Mouse (Mus musculus): ENCODE measurements around the gene D930020B18Rik. TPM values are rescaled to one million over a fixed set of nuclear protein-coding genes. Genes with fewer than 3 reads are reported as not detected.

Gene D930020B18Rik
- polyA plus RNA-seq, 1 experiment from 2014 or later: 0.14 TPM

DNA sequence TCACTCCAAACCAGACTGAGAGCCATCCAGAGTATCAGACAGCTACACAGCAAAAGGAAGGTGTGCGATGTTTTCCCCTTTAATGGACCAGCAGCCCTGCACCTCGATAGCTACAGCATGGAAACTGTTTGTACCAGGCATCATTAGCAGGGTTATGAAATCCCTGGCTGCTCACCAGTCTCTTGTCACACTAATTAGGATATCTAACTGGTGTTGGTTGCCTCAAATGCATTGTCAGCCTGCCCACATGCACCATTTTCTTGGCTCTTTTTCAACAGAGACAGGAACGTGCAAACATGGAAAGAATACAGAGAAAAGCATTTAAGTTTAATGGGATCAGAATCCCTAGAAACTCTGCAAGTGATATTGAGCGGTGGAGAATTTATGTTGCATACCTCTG, 14.5 kb downstream of the D930020B18Rik start:
- no peak overlapping the region for H3K4me2 ChIP-seq (ENCODE audit: low read depth, low read length)
- no peak overlapping the region for H3K4me3 ChIP-seq (ENCODE audit: low read length)
- no peak overlapping the region for H3K27ac ChIP-seq (ENCODE audit: low read length)
- WGBS: 81% methylated on average over 4 of the region's 4 CpGs
- no peaks in the 10 kb centered on the region for H3K9me3 ChIP-seq (replicated peaks; ENCODE audit: control insufficient read depth, low read length)
- H3K36me3 ChIP-seq (ENCODE audit: control insufficient read depth, insufficient read depth): no peaks in the 10 kb centered on the region
- H3K27me3 ChIP-seq (ENCODE audit: control insufficient read depth, insufficient read depth, low read length): no peaks in the 10 kb centered on the region
- no peak overlapping the region for H3K9ac ChIP-seq (ENCODE audit: low read length)
- no peaks in the 10 kb centered on the region for H3K4me1 ChIP-seq (ENCODE audit: control insufficient read depth, insufficient read depth, low read length)
- no peak for ATAC-seq (replicated peaks; ENCODE audit: extremely low read depth, insufficient read depth, low FRiP score)

DNA sequence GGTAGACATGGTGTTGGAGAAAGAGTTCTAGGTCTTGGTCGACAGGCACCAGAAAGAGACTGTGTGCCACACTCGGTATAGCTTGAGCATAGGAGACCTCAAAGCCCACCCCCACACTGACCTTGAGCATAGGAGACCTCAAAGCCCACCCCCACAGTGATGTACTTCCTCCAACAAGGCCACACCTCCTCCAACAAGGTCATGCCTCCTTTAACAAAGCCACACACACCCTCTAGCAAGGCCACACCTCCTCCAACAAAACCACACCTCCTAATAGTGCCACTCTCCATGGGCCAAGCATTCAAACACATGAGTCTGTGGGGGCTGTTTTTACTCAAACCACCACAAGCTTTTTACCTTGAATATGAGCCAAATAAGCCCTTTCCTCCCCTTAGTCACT, 21.3 kb downstream of the D930020B18Rik start:
- H3K4me1 ChIP-seq (ENCODE audit: control insufficient read depth, insufficient read depth, low read length): 0 out of 2 replicates have a peak, but pooled peaks cover 3% of the 10 kb centered on the region
- H3K9ac ChIP-seq (ENCODE audit: low read length): no peak overlapping the region
- H3K4me2 ChIP-seq (ENCODE audit: low read depth, low read length): no peak overlapping the region
- no peak for ATAC-seq (replicated peaks; ENCODE audit: extremely low read depth, insufficient read depth, low FRiP score)
- WGBS: 83% methylated on average over 2 of the region's 2 CpGs
- no peak overlapping the region for H3K27ac ChIP-seq (ENCODE audit: low read length)
- no peaks in the 10 kb centered on the region for H3K27me3 ChIP-seq (ENCODE audit: control insufficient read depth, insufficient read depth, low read length)
- H3K36me3 ChIP-seq (ENCODE audit: control insufficient read depth, insufficient read depth): no peaks in the 10 kb centered on the region
- H3K9me3 ChIP-seq (replicated peaks; ENCODE audit: control insufficient read depth, low read length): no peaks in the 10 kb centered on the region
- no peak overlapping the region for H3K4me3 ChIP-seq (ENCODE audit: low read length)

DNA sequence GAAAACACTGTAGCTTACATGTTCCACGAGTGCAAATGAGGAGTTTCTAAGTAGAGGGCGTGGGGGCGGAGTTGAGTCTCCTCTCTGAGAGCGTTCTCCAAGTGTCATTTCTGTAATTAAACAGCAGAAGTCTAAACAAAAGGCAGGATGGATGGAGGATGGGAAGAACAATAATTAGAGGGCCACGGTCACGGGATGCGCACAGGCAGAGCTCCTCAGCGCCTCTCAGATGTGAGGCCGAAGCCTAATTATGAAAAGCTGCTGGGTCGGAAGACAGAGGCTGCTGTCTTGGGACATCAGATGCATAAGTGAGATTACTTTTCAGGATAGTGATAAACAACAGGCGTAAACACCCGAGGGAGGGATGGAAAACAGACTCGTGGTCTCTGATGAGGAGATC, 22.2 kb downstream of the D930020B18Rik start:
- Histone ChIP-seq H3K27me3 (ENCODE audit: control insufficient read depth, insufficient read depth, low read length) (no peaks in the 10 kb centered on the region), H3K4me3 (ENCODE audit: low read length) (no peak overlapping the region), H3K36me3 (ENCODE audit: control insufficient read depth, insufficient read depth) (no peaks in the 10 kb centered on the region), H3K4me1 (ENCODE audit: control insufficient read depth, insufficient read depth, low read length) (0 out of 2 replicates have a peak, but pooled peaks cover 3% of the 10 kb centered on the region), H3K9ac (ENCODE audit: low read length) (no peak overlapping the region), H3K27ac (ENCODE audit: low read length) (no peak overlapping the region), H3K4me2 (ENCODE audit: low read depth, low read length) (no peak overlapping the region), H3K9me3 (replicated peaks; ENCODE audit: control insufficient read depth, low read length) (no peaks in the 10 kb centered on the region)
- ATAC-seq (replicated peaks; ENCODE audit: extremely low read depth, insufficient read depth, low FRiP score): no peak
- 65% methylated on average over 13 of the region's 13 CpGs for WGBS

DNA sequence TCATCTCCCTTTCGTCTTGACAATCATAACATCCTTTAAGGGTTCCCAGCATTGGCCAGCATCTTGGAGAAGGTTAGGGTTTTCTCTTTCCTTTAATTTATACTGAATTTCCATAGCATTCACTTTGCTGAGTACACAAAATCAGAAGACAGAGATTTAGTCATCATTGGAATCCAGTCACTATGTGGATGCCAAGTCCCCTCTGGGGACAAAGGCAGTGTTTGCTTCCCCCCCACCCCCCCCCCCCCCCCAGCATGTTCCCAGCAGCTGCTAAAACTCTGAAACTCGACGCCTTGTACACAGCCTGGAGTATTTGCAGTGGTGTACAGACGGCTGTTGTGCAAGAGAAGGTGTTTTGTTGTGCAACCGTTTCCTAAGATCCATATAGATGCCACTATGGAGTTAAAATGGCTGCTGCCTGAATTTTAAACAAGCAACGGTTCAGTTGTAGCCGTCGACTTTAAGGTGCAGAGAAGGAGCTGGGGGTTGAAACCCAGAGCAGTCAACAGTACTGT, 24.3 kb downstream of the D930020B18Rik start:
- H3K27me3 ChIP-seq (ENCODE audit: control insufficient read depth, insufficient read depth, low read length): no peaks in the 10 kb centered on the region
- no peak overlapping the region for H3K4me2 ChIP-seq (ENCODE audit: low read depth, low read length)
- no peak overlapping the region for H3K9ac ChIP-seq (ENCODE audit: low read length)
- WGBS: 53% methylated on average over 8 of the region's 8 CpGs
- H3K36me3 ChIP-seq (ENCODE audit: control insufficient read depth, insufficient read depth): no peaks in the 10 kb centered on the region
- no peak for ATAC-seq (replicated peaks; ENCODE audit: extremely low read depth, insufficient read depth, low FRiP score)
- H3K4me3 ChIP-seq (ENCODE audit: low read length): no peak overlapping the region
- H3K4me1 ChIP-seq (ENCODE audit: control insufficient read depth, insufficient read depth, low read length): 0 out of 2 replicates have a peak, but pooled peaks cover 3% of the 10 kb centered on the region
- H3K9me3 ChIP-seq (replicated peaks; ENCODE audit: control insufficient read depth, low read length): no peaks in the 10 kb centered on the region
- no peak overlapping the region for H3K27ac ChIP-seq (ENCODE audit: low read length)

DNA sequence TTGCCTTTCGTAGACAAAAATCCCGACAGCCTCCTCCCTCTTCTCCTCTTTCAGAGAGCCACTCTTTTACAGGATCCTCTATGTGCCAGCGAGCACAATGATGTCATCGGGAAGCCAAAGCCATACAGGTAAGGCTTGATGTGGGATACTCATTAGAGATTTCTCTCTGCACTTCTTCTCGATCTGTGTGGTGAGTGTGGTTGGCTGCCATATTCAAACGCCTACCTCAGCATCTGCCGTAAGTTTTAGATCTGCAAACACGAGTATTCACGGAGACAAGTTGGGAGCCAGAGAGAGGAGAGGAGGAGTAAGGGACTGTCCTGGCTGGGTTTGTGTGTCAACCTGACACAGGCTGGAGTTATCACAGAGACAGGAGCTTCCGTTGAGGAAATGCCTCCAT, 27.7 kb downstream of the D930020B18Rik start:
- WGBS: 76% methylated on average over 10 of the region's 10 CpGs
- Histone ChIP-seq H3K27me3 (ENCODE audit: control insufficient read depth, insufficient read depth, low read length) (no peaks in the 10 kb centered on the region), H3K4me2 (ENCODE audit: low read depth, low read length) (no peak overlapping the region), H3K27ac (ENCODE audit: low read length) (no peak overlapping the region), H3K4me3 (ENCODE audit: low read length) (no peak overlapping the region), H3K9me3 (replicated peaks; ENCODE audit: control insufficient read depth, low read length) (peaks cover 6% of the 10 kb centered on the region), H3K4me1 (ENCODE audit: control insufficient read depth, insufficient read depth, low read length) (0 out of 2 replicates have a peak, but pooled peaks cover 5% of the 10 kb centered on the region), H3K36me3 (ENCODE audit: control insufficient read depth, insufficient read depth) (no peaks in the 10 kb centered on the region), H3K9ac (ENCODE audit: low read length) (no peak overlapping the region)
- ATAC-seq (replicated peaks; ENCODE audit: extremely low read depth, insufficient read depth, low FRiP score): no peak

DNA sequence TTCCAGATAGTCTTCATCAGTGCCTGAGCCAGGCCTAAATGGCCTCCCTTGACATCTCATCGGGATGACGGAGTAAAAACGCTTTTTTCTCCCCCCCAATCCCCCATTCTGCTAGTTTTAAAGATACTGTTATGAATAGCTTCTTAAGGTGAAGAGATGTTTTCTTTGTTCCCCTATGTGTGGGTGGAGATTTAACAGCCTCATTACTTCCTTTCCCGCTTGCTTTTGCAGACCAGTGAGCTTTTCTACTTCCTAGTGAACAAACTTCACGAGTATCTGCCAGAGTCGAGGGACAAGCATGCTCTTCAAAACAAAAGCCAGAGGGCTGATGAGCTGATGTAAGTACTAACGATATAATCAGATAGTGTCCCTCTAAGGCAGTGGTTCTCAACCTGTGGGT, 35.6 kb downstream of the D930020B18Rik start:
- H3K4me1 ChIP-seq (ENCODE audit: control insufficient read depth, insufficient read depth, low read length): 0 out of 2 replicates have a peak, but pooled peaks cover 2% of the 10 kb centered on the region
- no peak overlapping the region for H3K4me2 ChIP-seq (ENCODE audit: low read depth, low read length)
- ATAC-seq (replicated peaks; ENCODE audit: extremely low read depth, insufficient read depth, low FRiP score): no peak
- H3K9me3 ChIP-seq (replicated peaks; ENCODE audit: control insufficient read depth, low read length): peaks cover 6% of the 10 kb centered on the region
- H3K27me3 ChIP-seq (ENCODE audit: control insufficient read depth, insufficient read depth, low read length): no peaks in the 10 kb centered on the region
- H3K27ac ChIP-seq (ENCODE audit: low read length): no peak overlapping the region
- no peak overlapping the region for H3K9ac ChIP-seq (ENCODE audit: low read length)
- no peaks in the 10 kb centered on the region for H3K36me3 ChIP-seq (ENCODE audit: control insufficient read depth, insufficient read depth)
- 48% methylated on average over 7 of the region's 7 CpGs for WGBS
- no peak overlapping the region for H3K4me3 ChIP-seq (ENCODE audit: low read length)

DNA sequence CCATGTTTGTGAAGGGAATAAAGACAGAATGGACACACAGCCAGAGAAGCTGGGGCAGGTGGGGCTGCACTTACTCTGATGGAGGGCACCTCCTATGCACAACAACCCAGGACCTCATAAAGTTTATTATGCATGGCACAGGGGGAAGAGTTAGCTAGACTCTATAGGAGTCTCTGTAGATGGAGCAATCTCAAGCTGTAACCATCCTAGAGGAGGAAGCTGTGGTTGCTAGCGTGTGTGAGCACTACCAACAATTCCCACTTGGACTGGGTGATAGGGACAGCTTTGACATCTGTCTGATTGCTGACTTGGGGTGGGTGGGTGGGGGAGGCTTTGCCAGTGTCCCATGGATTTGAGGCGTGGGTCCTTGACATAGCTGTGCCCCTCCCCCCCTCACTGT, 39.5 kb downstream of the D930020B18Rik start:
- no peak overlapping the region for H3K4me2 ChIP-seq (ENCODE audit: low read depth, low read length)
- no peaks in the 10 kb centered on the region for H3K4me1 ChIP-seq (ENCODE audit: control insufficient read depth, insufficient read depth, low read length)
- no peak overlapping the region for H3K4me3 ChIP-seq (ENCODE audit: low read length)
- no peak for ATAC-seq (replicated peaks; ENCODE audit: extremely low read depth, insufficient read depth, low FRiP score)
- no peak overlapping the region for H3K27ac ChIP-seq (ENCODE audit: low read length)
- H3K9ac ChIP-seq (ENCODE audit: low read length): no peak overlapping the region
- H3K36me3 ChIP-seq (ENCODE audit: control insufficient read depth, insufficient read depth): no peaks in the 10 kb centered on the region
- no peaks in the 10 kb centered on the region for H3K9me3 ChIP-seq (replicated peaks; ENCODE audit: control insufficient read depth, low read length)
- WGBS: 64% methylated on average over 2 of the region's 2 CpGs
- no peaks in the 10 kb centered on the region for H3K27me3 ChIP-seq (ENCODE audit: control insufficient read depth, insufficient read depth, low read length)

DNA sequence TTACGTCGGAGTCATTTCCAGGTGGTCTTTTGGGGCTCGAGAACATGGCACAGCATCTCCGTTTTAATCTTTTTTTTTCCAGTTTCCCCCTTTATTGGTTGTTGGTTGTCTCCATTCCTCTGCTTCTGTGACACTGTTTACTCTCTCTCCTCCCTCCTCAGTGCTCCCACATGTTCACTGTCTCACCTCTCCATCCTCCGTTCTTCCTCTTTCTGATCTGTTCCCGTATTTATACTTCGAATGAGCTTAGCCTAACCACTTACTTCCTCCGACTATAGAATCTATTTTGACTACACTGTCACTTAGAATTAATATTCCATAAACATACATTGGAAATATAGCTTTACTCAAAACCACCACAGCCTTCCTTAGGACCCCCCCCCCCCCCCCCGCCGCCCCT, 41.2 kb downstream of the D930020B18Rik start:
- no peak overlapping the region for H3K27ac ChIP-seq (ENCODE audit: low read length)
- ATAC-seq (replicated peaks; ENCODE audit: extremely low read depth, insufficient read depth, low FRiP score): no peak
- no peak overlapping the region for H3K4me3 ChIP-seq (ENCODE audit: low read length)
- H3K9ac ChIP-seq (ENCODE audit: low read length): no peak overlapping the region
- H3K4me2 ChIP-seq (ENCODE audit: low read depth, low read length): no peak overlapping the region
- H3K4me1 ChIP-seq (ENCODE audit: control insufficient read depth, insufficient read depth, low read length): no peaks in the 10 kb centered on the region
- H3K27me3 ChIP-seq (ENCODE audit: control insufficient read depth, insufficient read depth, low read length): no peaks in the 10 kb centered on the region
- H3K36me3 ChIP-seq (ENCODE audit: control insufficient read depth, insufficient read depth): no peaks in the 10 kb centered on the region
- 82% methylated on average over 10 of the region's 10 CpGs for WGBS
- H3K9me3 ChIP-seq (replicated peaks; ENCODE audit: control insufficient read depth, low read length): no peaks in the 10 kb centered on the region

DNA sequence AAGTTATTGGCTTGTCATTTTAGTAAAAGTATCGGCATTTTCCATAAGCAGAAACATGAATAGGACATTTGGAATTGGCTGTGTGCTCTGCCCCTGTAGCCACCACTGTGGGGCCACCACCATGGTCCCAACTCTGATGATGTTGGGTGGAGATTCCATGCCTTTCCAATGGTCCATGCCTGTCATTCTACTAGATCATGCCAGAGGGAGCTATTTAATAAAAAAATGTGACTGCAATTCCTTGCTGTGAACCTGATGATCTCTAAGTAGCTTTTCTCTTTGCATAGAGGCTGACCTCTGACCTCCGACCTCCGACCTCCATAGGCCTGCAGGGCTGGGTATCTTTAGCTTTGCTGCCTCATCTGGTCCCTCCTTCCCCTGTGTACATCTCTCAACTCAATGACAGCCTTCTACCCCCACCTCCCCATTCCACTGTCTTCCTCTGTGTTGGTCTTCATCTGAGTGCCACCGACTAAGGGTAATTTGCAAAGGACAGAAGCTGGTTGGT, 44.8 kb downstream of the D930020B18Rik start:
- WGBS: 88% methylated on average over 4 of the region's 4 CpGs
- Histone ChIP-seq H3K9me3 (replicated peaks; ENCODE audit: control insufficient read depth, low read length) (no peaks in the 10 kb centered on the region), H3K9ac (ENCODE audit: low read length) (no peak overlapping the region), H3K27ac (ENCODE audit: low read length) (no peak overlapping the region), H3K36me3 (ENCODE audit: control insufficient read depth, insufficient read depth) (no peaks in the 10 kb centered on the region), H3K4me3 (ENCODE audit: low read length) (no peak overlapping the region), H3K4me1 (ENCODE audit: control insufficient read depth, insufficient read depth, low read length) (no peaks in the 10 kb centered on the region), H3K27me3 (ENCODE audit: control insufficient read depth, insufficient read depth, low read length) (no peaks in the 10 kb centered on the region), H3K4me2 (ENCODE audit: low read depth, low read length) (no peak overlapping the region)
- ATAC-seq (replicated peaks; ENCODE audit: extremely low read depth, insufficient read depth, low FRiP score): no peak

Measured in heart, embryonic 16.5 days (tissue).